Mouse (Mus musculus) leukemia stem cell, adult 10-12 weeks (primary cell): ENCODE measurements around the gene Ccdc117. TPM values are rescaled to one million over a fixed set of nuclear protein-coding genes. Genes with fewer than 3 reads are reported as not detected.

ENCODE experiments used
- polyA plus RNA-seq: library from polyadenylated mRNA; stranded (reverse); fragments of >175 nt; gene quantifications from 2 replicates; pipeline ENCODE4 v1.2.3, GENCODE M21; 2012; ENCODE audit warnings: low replicate concordance

Gene Ccdc117
- polyA plus RNA-seq: 3.5 and 5.5 TPM in 2 replicates

DNA sequence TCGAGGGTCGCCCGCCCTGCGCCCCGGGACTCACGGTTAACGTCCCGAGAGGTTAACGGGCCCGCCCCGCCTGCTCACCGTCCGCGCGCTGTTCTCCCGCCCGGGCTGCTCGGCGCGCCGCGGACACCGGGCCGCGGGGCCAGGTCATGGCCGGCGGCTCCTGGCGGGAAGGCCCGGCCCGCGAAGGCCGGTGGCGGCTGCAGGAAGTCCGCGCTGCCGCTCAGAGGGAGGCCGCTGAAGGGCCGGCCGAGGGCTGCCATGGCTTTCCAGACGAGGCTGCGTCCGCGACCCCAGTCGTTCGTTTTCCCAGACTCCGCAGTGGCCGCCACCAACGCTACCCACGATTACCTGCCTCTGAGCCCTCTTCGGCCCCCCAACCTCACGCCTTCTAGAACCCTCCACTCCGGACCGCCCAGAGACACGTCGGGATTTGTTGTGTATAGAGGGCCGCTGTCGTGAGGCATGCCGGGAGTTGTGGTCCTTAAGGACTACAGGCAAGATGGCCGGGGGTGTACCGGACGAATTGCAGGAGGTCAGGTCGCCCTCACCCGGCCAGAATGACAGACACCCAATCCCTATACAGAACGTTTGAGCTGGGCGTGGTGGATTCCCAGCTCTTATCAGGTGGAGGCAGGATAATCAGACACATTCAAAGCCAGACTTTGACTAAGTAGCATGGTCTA lies at the start of gene Ccdc117:
Gene Ccdc117 (minus strand): TSS at position 389 of the 683 bp plus-strand sequence.

DNA sequence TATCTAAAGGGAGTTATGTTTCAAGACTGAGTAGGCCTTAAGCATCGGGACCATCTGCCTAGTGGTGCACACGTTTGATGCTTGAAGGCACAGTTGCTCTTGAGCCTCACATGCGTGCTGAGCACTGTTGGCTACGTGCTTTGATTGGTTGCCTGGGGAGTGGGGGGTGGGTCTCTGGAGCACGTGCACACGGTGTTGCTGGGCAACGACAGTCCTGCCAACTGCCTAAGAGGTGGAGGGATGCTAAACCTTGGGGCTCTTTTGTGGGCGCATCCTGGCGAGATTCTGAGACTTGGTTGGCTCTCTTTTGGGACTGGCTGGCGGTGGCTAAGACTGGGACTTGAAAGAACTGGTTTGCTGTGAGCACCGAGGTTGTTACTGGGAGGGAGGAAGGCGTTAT lies 27.5 kb upstream of the Ccdc117 start, which contains the start of gene Ankrd36:
Gene Ankrd36 (plus strand): TSS at position 211 of the 400 bp plus-strand sequence.

DNA sequence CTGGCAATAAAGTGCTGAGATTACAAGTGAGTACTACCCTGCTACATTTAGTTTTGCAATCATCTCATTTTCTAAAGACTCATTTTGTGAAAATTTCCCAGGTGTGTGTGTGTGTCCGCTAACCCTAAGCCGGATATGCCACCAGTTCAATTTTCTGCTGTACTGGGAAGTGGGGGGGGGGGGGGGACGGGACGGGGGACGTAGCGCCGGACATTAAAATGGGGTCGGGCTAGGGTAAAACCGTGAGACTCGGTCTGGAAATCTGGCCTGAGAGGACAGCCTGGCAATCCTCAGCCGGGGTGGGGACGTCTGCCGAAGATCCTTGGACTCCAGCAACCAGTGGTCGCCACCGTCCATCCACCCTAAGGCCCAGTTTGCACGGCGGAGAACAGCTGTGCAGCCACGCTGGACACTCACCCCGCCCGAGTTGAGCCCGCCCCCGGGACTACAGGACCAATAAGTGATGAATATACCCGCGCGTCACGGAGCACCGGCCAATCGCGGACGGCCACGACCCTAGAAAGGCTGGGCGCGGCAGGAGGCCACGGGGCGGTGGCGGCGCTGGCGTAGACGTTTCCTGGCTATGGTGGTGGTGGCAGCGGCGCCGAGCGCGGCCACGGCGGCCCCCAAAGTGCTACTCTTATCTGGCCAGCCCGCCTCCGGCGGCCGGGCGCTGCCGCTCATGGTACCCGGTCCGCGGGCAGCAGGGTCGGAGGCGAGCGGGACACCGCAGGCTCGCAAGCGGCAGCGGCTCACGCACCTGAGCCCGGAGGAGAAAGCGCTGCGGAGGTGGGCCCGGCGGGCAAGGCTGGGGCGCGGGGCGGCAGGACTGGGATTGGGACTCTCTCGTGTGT lies 21.3 kb downstream of the Ccdc117 start, which contains the start of gene Xbp1:
Gene Xbp1 (plus strand): TSS at position 248 of the 854 bp plus-strand sequence.

Other genes starting within 250 kb of the Ccdc117 start
- 4.5 and 4.6 TPM in 2 replicates for gene Znrf3, start 97.3 kb downstream of the Ccdc117 start, polyA plus RNA-seq
- 38.7 and 62.5 TPM in 2 replicates for gene Xbp1, start 21.5 kb downstream of the Ccdc117 start, polyA plus RNA-seq
- not detected in 2 replicates for gene Ankrd36, start 27.5 kb upstream of the Ccdc117 start, polyA plus RNA-seq
- gene Mrps24, start 173.5 kb upstream of the Ccdc117 start, polyA plus RNA-seq: 144 and 150 TPM in 2 replicates
- gene Urgcp, start 220.2 kb upstream of the Ccdc117 start, polyA plus RNA-seq: 8.6 and 10.7 TPM in 2 replicates
- gene Dbnl, start 246.3 kb upstream of the Ccdc117 start, polyA plus RNA-seq: 66.3 and 74.6 TPM in 2 replicates